Mouse (Mus musculus) olfactory bulb, adult 2 months (tissue): ENCODE results near the gene Acvr2b.

Source experiments
- CTCF ChIP-seq: fragments of 200-500 bp; IDR thresholded peaks from 2 replicates; pipeline ENCODE4 v1.5.1; 2012; ENCODE audit warnings: low read depth, mild to moderate bottlenecking, low read length, moderate library complexity; ENCODE audit not compliant: insufficient read depth
- POLR2A ChIP-seq: fragments of 200-500 bp; IDR thresholded peaks from 2 replicates; pipeline ENCODE4 v1.6.1; 2012; ENCODE audit warnings: mild to moderate bottlenecking, low read depth, low read length, moderate library complexity; ENCODE audit not compliant: insufficient read depth

DNA sequence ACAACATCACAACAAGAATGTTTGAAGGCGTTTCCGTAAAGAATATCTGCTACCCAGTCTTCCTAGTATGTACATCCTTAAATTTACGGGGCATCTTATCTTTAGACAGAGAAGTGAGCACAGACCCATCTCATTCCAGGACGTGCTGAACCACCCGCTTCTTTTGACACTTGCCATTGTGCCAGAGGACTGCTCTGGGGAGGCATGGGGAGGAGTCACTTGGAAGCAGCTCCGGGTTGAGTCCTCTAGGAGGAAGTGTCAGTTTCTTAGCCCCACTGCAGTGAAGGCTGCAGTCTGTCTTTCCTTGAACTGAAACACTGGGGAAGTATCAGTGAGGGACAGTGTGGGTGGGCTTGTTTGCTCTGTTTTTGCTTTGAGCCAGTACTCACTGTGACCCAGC, 43.8 kb downstream of the Acvr2b start:
- TF ChIP-seq POLR2A (no peak), CTCF (no peak)
